Mouse (Mus musculus) stomach, embryonic 14.5 days (tissue): ENCODE results near the gene Top2a. TPM values are rescaled to one million over a fixed set of nuclear protein-coding genes. Genes with fewer than 3 reads are reported as not detected.

Source experiments
- ATAC-seq: fragments of 200-750 bp; cut with Nextera tagmentation; 2 replicates; pipeline ENCODE4 v1.8.0; 2017; ENCODE audit warnings: low read depth, moderate TSS enrichment; ENCODE audit not compliant: insufficient number of reproducible peaks, insufficient read depth, low FRiP score
- H3K27ac ChIP-seq: fragments of 300-500 bp; sonication (generic); 2 replicates; pipeline ENCODE4 v1.5.1; 2014; ENCODE audit warnings: mild to moderate bottlenecking, low read length, moderate library complexity, mixed read lengths
- H3K27me3 ChIP-seq: fragments of 300-500 bp; sonication (generic); 2 replicates; pipeline ENCODE4 v1.6.1; 2014; ENCODE audit warnings: low read length, control low read depth, mixed read lengths; ENCODE audit not compliant: control insufficient read depth, insufficient read depth
- H3K36me3 ChIP-seq: fragments of 300-500 bp; sonication (generic); 2 replicates; pipeline ENCODE4 v1.6.1; 2014; ENCODE audit warnings: mild to moderate bottlenecking, control low read depth, low read length, moderate library complexity, mixed read lengths; ENCODE audit not compliant: control insufficient read depth, insufficient read depth
- H3K4me1 ChIP-seq: fragments of 300-500 bp; sonication (generic); 2 replicates; pipeline ENCODE4 v1.6.1; 2014; ENCODE audit warnings: low read length, control low read depth, mixed read lengths; ENCODE audit not compliant: control insufficient read depth, insufficient read depth
- H3K4me2 ChIP-seq: fragments of 300-500 bp; sonication (generic); replicated peaks from 2 replicates; pipeline ENCODE4 v1.6.1; 2014; ENCODE audit warnings: low read depth, low read length, control low read depth
- H3K4me3 ChIP-seq: fragments of 300-500 bp; sonication (generic); 2 replicates; pipeline ENCODE4 v1.5.1; 2014; ENCODE audit warnings: low read depth, low read length, control low read depth
- H3K9ac ChIP-seq: fragments of 300-500 bp; sonication (generic); replicated peaks from 2 replicates; pipeline ENCODE4 v1.6.1; 2014; ENCODE audit warnings: low read depth, mild to moderate bottlenecking, control low read depth, low read length, moderate library complexity, mixed read lengths
- H3K9me3 ChIP-seq: fragments of 300-500 bp; sonication (generic); 2 replicates; pipeline ENCODE4 v1.6.1; 2016; ENCODE audit warnings: low read depth, low read length, control low read depth; ENCODE audit not compliant: control insufficient read depth
- WGBS: fragments of 180-500 bp; shearing (Covaris S2); extraction: QIAGEN DNeasy Blood & Tissue Kit; methylation state at CpG from one replicate; pipeline ENCODE4 v1.1.7; 2014; 5-methylcytosine and 5-hydroxymethylcytosine counted together
- polyA plus RNA-seq: library from polyadenylated mRNA; unstranded; fragments of >200 nt; fragmentation: Nextera tagmentation; extraction: Ambion mirVana; gene quantifications from 2 replicates; pipeline ENCODE4 v1.2.1, GENCODE M21; 2014

Top2a gene
- polyA plus RNA-seq, 1 experiment from 2014 or later, result 284 TPM

GRCm38 (mm10) chr11:99043632-99044031 lies 19.6 kb upstream of the Top2a start:
- Histone ChIP-seq H3K4me3 (peak overlapping the region; percentile 11), H3K9me3 (no peaks in the 10 kb centered on the region), H3K27me3 (no peaks in the 10 kb centered on the region), H3K27ac (peak overlapping the region; percentile 45; the same call in 1 of the 2 replicates), H3K9ac (no peak overlapping the region), H3K4me2 (peak overlapping the region; percentile 37), H3K36me3 (peaks cover 13% of the 10 kb centered on the region; the same call in 1 of the 2 replicates), H3K4me1 (peaks cover 45% of the 10 kb centered on the region)
- WGBS, result 59% methylated on average over 6 of the region's 6 CpGs
- ATAC-seq, result no peak

GRCm38 (mm10) chr11:99042834-99043431 lies 18.9 kb upstream of the Top2a start:
- ATAC-seq, result no peak
- Histone ChIP-seq H3K4me1 (peaks cover 45% of the 10 kb centered on the region), H3K4me2 (peak overlapping the region; percentile 76), H3K9ac (peak overlapping the region; percentile 89), H3K27me3 (no peaks in the 10 kb centered on the region), H3K36me3 (peaks cover 7% of the 10 kb centered on the region; the same call in 1 of the 2 replicates), H3K4me3 (peak overlapping the region; percentile 78), H3K9me3 (no peaks in the 10 kb centered on the region), H3K27ac (peak overlapping the region; percentile 90)
- 22% methylated on average over 12 of the region's 12 CpGs for WGBS

DNA sequence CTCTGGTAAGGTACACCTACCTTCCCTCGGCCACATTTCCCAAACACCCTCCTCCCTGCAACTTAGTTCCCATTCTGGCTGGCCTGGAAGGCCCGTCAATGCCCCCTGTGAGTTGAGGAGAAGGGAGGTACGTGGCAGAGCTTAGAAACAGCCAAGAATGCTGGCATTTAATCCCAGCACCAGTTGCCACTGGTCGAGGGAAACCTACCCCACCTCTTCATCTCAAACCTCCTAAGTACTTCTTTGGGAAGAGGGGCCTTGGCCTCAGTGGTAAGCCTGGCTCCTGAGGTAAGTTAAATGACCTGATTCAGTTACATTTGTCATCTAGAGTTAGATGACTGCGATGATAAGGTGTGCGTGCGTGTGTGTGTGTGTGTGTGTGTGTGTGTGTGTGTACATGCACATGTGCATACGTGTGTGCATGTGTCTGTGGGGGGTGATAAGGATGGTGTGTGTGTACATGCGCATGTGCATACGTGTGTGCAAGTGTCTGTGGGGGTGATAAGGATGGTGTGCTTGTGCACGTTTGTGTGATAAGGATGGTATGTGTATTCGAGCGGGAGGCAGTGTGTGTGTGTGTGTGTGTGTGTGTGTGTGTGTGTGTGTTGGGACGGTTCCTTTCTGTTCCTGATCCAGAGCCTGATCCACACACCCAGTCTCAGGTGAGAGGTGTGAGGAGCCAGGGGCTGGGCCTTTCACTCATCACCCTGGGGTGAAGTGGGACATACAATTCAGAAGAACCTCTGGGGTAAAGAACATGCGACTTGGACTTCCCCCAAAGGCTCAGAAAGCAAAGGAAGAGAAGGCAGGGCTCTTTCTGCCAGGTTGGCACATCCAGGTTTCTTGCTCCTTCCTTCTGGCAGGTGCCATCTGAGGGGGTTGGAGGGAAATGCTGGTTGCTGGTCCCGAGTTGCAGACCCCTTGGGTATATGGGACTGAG lies 18.1 kb upstream of the Top2a start:
- Histone ChIP-seq H3K27ac (peak overlapping the region; percentile 90), H3K9ac (peak overlapping the region; percentile 89), H3K36me3 (peaks cover 7% of the 10 kb centered on the region; the same call in 1 of the 2 replicates), H3K4me1 (peaks cover 37% of the 10 kb centered on the region), H3K4me2 (peak overlapping the region; percentile 76), H3K9me3 (no peaks in the 10 kb centered on the region), H3K4me3 (peak overlapping the region; percentile 78), H3K27me3 (no peaks in the 10 kb centered on the region)
- WGBS, result 25% methylated on average over 16 of the region's 16 CpGs
- no peak for ATAC-seq

DNA sequence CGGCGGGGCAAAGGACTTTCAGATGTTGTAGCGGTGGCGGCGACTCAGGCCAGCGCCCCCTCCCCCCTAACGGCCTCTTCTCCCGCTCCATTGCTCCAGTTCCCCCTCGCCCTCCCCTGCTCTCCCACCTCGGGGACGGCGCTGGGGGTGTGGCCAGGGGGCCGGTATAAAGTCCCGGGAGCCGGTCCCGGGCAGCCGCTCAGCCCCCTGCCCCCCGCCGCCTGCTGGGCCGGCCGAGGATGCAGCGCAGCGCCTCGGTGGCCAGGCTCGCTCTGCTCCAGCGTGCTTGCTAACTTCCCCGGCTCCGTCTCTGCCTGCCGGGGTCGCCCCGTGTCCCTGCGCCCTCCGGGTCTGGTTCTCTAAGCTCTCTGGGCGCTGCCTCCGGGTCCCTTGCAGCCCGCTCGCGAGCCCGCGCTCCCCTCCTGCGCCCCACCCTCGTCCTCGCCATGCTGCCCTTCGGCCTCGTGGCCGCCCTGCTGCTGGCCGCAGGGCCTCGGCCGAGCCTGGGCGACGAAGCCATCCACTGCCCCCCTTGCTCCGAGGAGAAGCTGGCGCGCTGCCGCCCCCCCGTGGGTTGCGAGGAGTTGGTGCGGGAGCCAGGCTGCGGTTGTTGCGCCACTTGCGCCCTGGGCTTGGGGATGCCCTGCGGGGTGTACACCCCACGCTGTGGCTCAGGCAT lies 17.2 kb upstream of the Top2a start, which contains the start of gene Igfbp4:
TSS of gene Igfbp4 (plus strand) at position 194 of the 679 bp plus-strand sequence.
- H3K9ac ChIP-seq, result peak within 1 kb of the TSS; percentile 89
- H3K27me3 ChIP-seq, result no peaks in the 10 kb centered on the region
- H3K9me3 ChIP-seq, result no peaks in the 10 kb centered on the region
- 2% methylated on average over 63 of the region's 63 CpGs for WGBS
- peak; percentile 79 for ATAC-seq
- H3K27ac ChIP-seq, result peak within 1 kb of the TSS; percentile 90
- H3K4me2 ChIP-seq, result peak within 1 kb of the TSS; percentile 76
- H3K4me3 ChIP-seq, result peak within 1 kb of the TSS; percentile 78
- H3K4me1 ChIP-seq, result peaks cover 28% of the 10 kb centered on the region
- H3K36me3 ChIP-seq, result peaks cover 7% of the 10 kb centered on the region; the same call in 1 of the 2 replicates

DNA sequence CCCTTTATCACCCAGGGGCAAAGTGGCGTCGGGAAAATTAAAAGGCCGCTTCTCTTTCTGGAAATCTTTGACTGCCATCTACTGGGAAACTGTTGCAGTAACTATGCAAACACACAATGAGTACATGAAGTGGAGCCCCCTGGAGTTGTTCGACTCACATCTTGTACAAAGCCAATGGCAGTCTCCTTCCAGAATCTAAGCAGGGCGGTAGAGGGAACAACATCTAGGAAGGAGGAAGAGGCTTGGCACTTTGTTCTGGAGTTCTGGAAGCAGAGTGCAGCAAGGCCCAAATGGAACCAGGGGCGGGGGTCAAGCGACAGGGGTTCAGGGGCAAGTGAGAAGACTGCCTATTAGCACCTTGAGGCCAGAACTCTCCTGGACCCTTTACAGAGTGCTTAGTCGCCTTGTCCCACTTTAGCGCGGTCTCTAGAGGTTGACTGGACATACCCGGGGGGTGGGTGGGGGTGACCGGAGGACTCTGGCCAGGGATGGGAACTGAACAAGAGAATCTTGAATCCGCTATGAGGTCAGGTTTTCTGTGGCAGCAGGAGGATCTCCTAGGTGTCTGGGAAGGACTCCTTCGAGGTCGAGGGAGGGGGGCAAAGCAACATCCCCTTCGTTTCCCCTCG lies 16.5 kb upstream of the Top2a start:
- WGBS, result 2% methylated on average over 17 of the region's 17 CpGs
- Histone ChIP-seq H3K9ac (peak overlapping the region; percentile 89), H3K9me3 (no peaks in the 10 kb centered on the region), H3K4me1 (peaks cover 20% of the 10 kb centered on the region), H3K27me3 (no peaks in the 10 kb centered on the region), H3K36me3 (peaks cover 7% of the 10 kb centered on the region; the same call in 1 of the 2 replicates), H3K27ac (peak overlapping the region; percentile 90), H3K4me2 (peak overlapping the region; percentile 76), H3K4me3 (peak overlapping the region; percentile 78)
- peak; percentile 5; the same call in 1 of the 2 replicates for ATAC-seq

DNA sequence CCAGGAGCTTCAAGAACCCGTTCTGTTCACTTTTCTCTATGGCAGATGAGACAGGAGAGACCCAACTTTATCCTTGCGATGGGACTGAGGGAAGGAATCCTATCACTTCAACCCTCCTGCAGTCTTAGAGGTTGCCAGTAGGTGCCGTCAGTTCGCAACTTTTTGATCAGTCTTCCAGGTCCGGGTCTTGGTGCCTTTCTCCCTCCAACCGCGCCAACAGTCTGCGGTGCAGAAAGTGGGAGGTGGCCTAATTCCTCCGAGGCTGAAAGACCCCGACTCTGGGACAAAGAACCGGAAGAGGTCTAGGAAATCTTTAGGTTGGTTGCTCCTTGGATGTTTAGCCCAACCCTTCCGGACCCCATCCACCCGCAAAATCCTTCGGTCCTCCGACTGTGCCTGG lies 15.8 kb upstream of the Top2a start:
- Histone ChIP-seq H3K9ac (peak overlapping the region; percentile 89), H3K36me3 (peaks cover 7% of the 10 kb centered on the region; the same call in 1 of the 2 replicates), H3K27me3 (no peaks in the 10 kb centered on the region), H3K27ac (peak overlapping the region; percentile 90), H3K4me1 (peaks cover 13% of the 10 kb centered on the region), H3K9me3 (no peaks in the 10 kb centered on the region), H3K4me3 (peak overlapping the region; percentile 78), H3K4me2 (peak overlapping the region; percentile 76)
- WGBS, result under 1% methylated on average over 15 of the region's 15 CpGs
- peak; percentile 68; the same call in 1 of the 2 replicates for ATAC-seq

- H3K4me1 ChIP-seq, result no peaks in the 10 kb centered on the region
- WGBS, result 76% methylated on average over 6 of the region's 6 CpGs
- no peak overlapping the region for H3K4me3 ChIP-seq
- H3K27ac ChIP-seq, result no peak overlapping the region
- ATAC-seq, result no peak
- no peaks in the 10 kb centered on the region for H3K9me3 ChIP-seq
- no peaks in the 10 kb centered on the region for H3K27me3 ChIP-seq
- no peak overlapping the region for H3K4me2 ChIP-seq
- H3K36me3 ChIP-seq, result no peaks in the 10 kb centered on the region
- no peak overlapping the region for H3K9ac ChIP-seq
Observed at GRCm38 (mm10) chr11:99036254-99036653, 12.3 kb upstream of the Top2a start.
